Mouse (Mus musculus) olfactory bulb, adult 2 months (tissue): ENCODE measurements around the gene 1700010B08Rik.

Source experiments
- CTCF ChIP-seq: fragments of 200-500 bp; IDR thresholded peaks from 2 replicates; pipeline ENCODE4 v1.5.1; 2012; ENCODE audit warnings: low read depth, mild to moderate bottlenecking, low read length, moderate library complexity; ENCODE audit not compliant: insufficient read depth
- POLR2A ChIP-seq: fragments of 200-500 bp; IDR thresholded peaks from 2 replicates; pipeline ENCODE4 v1.6.1; 2012; ENCODE audit warnings: mild to moderate bottlenecking, low read depth, low read length, moderate library complexity; ENCODE audit not compliant: insufficient read depth

DNA sequence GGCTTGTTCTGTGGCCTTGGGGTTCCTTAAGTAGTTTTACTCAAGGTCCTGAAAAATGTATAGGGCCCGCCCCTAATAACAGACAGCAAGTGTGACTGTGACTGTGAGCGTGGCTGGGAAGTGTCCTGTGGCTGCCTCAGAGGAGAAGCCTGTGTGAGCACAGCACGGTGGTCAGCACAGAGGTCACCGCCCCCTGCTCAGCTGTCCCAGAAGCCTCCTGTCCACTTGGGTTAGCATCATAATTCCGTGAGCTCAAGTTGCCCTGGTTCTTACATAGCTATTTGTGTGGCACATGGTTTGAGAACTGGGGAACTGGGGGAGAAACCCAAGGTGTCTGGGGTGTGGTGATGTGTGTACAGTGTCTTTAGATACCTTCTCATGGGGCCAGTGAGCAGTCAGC, 31.9 kb upstream of the 1700010B08Rik start:
- TF ChIP-seq POLR2A (no peak), CTCF (no peak)
